Mouse (Mus musculus) mesoderm, embryonic 11.5 days (tissue): ENCODE measurements around the gene Folr2.

Experiments
- DNase-seq: peaks from one replicate; pipeline ENCODE4 v3.0.0-alpha.2; 2012; ENCODE audit warnings: low read depth, low spot score

The Folr2 gene

DNA sequence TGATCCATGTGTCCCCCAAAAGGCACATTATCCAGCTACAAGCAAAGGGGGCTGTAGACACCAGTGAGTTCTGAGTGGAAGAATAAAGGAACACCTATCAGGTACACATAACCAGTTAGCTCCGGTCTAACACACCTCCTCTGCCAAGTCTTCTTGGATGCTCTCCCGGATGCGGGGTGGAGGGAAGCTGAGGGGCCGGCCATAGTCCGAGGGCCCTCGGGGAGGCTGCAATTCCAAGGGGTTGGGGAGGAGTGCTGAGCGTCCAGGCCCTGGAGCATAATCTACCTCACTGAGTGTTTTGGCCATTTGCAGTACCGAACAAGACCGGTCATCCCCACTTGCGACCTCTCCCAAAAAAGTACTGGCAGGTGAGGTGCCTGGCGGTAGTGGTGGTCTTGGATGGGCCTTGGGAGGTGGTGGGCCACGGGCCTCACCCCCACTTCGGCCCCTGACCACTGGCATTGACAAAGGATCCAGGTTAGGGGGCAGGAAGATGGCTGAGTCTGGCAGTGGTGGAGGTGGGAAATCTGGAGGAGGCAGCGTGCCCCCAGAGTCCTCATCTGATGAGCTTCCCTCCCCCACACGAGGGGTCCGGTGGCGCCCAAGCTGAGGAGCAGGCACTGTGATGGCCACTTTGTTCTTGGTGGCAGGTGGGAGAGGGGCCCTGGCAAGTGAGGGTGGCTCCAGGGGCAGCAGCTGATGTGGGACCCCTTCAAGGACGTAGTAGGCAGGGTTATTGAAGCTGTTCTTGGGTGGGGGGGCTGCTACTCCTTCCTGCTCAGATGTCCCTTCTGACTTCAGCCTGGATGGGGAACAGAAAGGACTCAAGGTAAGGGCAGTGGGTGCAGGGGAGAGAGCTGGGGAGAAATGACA, 33.0 kb downstream of the Folr2 start:
- no peak for DNase-seq

DNA sequence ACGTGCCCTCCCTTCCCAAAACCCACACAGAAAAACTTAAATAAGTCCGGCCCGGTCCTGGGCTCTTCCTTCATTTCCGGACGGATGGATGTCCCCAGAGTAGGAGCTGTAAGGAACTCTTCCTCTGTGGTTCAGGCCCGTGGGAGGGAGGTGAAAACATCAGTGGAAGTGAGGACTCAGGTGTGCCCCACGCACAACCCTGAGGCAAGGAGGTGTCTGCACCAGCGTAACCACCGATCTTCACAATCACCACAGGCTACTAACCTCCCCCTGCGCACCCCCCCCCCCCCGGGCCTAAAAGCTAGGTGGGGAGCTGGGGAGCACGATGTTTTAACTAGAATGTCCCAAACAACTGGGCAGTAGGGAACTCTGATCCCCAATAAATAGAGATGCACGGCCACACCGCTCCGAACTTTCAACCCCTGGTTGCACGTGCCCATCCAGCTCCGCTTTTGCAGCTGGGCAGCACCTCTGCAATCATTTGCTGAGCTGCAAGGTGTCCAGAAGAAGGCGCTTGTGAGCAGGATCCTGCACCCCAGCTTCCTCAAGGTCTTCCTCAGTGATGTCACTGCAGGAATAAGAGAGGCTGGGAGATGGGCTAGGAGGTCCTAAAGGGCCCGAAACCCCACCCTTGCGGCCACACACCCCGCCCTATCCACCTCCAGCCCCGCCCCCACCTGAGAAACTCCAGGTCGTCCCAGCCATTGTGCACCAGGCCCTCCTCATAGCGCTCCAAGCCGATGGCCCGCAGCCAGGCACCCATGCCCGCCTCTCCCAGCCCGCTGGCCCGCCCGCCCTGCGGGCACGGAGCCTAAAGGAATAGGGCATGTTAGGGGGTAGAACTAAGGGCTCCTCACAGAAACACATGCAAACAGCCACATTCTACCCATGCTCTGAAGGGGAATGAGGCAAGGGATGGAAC, 33.9 kb downstream of the Folr2 start:
- DNase-seq = peak; percentile 45

GRCm38 (mm10) chr7:101821571-101822501, 35.2 kb downstream of the Folr2 start:
- peak; percentile 79 for DNase-seq

GRCm38 (mm10) chr7:101820295-101821030, 36.5 kb downstream of the Folr2 start:
- no peak for DNase-seq

DNA sequence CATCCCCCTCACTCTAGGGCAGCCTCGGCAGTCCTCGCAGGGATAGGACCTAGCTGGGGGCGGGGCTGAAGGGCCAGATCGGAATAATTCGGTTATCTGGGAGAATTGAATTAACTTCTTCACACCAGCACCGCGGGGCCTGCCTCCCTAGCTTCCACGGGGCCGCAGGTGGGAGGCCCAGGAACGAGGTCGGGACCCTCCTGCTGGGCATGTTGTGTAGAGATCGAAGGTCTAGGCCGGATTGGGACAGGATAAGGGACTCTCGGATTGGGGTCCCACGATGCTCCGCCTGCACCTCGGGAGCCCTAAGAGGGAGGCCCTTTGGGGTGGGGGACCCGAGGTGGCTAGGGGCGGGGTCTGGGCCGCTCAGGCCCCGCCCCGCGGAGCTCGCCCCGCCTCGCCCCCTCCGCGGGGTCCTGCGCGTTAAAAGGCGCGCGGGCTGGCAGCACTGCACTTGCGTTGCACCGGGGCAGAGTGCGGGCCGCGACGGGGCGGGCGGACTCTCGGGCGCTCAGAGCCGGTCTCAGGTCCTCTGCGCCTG, 39.1 kb downstream of the Folr2 start, which contains the start of gene Phox2a:
TSS of gene Phox2a (plus strand) at position 453 of the 541 bp plus-strand sequence.
- DNase-seq = no peak
